Mouse (Mus musculus) liver, embryonic 14.5 days (tissue): ENCODE measurements around the gene Wbp11.
"Not testable (repeated sequence)": the region's sequence is repeated elsewhere in the genome, so short reads cannot be mapped to it uniquely, and the experiment has no call there.

ENCODE experiments used
- CTCF ChIP-seq: IDR thresholded peaks from 2 replicates; pipeline ENCODE4 v1.5.1; 2016; ENCODE audit warnings: antibody characterized with exemption, low read depth, control low read depth
- EP300 ChIP-seq: IDR thresholded peaks from 2 replicates; pipeline ENCODE4 v1.6.1; 2016; ENCODE audit warnings: antibody characterized with exemption, low read depth

- not testable (repeated sequence) for TF ChIP-seq CTCF
- peak; percentile 67 for TF ChIP-seq EP300
Measured at GRCm38 (mm10) chr6:136797874-136798693, 29.9 kb downstream of the Wbp11 start.
